Mouse (Mus musculus): Measurements from ENCODE around the gene Zmat1.
"Not testable (repeated sequence)": the region's sequence is repeated elsewhere in the genome, so short reads cannot be mapped to it uniquely, and the experiment has no call there.

Zmat1 gene

DNA sequence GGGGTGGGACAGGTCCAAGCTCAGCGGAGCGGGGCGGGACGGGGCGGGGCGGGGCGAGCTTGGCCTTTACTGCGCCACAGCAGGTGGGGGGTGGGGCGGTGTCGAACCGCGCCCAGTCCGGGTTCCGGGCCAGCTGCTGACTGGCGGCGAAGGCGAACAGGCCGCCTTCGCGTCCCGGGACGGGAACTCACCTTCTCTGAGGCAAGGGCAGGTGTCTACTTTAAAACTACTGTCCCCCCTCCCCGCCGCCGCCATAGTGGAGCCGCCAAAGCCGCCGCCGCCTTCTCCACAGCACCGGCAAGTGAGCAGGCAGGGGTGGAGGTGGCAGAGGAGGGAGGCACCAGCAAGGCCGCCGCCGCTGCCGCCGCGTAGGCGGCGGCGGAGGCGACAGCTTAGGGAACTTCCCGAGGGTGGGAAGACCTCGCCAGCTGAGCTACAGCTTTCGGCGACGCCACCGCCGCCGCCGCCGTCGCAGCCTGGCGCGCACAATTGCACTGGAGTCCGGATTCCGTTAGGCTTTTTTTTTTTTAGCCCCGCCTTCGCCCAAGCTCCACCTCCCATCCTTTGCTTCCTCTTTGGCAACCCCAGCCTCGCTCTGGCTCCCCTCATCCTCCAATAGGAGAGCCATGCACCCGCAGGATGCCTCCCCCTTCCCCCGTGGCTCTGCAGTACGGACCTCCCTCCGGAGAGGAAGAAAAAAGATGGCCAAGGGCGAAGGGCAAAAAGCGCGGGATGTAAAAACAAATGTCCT lies at the start of gene Zmat1:
Zmat1 (minus strand) TSS at position 490 of the 751 bp plus-strand sequence.
- peak; percentile 93 for DNase-seq

DNA sequence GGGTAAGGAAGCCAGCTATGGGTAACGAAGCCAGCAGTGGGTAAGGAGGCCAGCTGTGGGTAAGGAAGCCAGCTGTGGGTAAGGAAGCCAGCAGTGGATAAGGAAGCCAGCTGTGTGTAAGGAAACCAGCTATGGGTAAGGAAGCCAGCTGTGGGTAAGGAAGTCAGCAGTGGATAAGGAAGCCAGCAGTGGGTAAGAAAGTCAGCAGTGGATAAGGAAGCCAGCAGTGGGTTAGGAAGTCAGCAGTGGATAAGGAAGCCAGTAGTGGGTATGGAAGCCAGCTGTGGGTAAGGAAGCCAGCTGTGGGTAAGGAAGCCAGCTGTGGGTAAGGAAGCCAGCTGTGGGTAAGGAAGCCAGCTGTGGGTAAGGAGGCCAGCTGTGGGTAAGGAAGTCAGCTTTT lies 44.9 kb upstream of the Zmat1 start:
- not testable (repeated sequence) for DNase-seq

GRCm38 (mm10) chrX:135035962-135036375 lies 27.0 kb upstream of the Zmat1 start:
- DNase-seq = peak; percentile 13

DNA sequence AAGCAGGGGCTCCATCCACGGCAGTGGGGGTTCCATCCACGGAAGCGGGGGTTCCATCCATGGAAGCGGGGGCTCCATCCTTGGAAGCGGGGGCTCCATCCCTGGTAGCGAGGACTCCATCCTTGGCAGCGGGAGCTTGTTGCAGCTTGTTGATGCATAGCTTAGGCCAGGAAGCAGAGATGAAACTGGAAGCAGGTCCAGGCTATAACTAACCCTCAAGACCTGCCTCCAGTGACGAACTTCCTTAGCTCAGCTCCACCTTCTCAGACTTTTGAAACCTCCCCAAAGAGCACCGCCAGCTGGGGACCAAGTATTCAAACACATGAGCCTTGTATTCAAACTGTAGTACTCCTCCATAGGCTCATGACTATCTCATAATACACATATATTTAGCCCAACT lies 16.1 kb upstream of the Zmat1 start:
- no peak for DNase-seq

- no peak for DNase-seq
These were observed 2.4 kb upstream of the Zmat1 start for GRCm38 (mm10) chrX:135011381-135011780.

GRCm38 (mm10) chrX:135009471-135009815 lies 434 bp upstream of the Zmat1 start:
- DNase-seq = no peak

- DNase-seq = no peak
These were observed 988 bp downstream of the Zmat1 start for GRCm38 (mm10) chrX:135008021-135008420.

DNA sequence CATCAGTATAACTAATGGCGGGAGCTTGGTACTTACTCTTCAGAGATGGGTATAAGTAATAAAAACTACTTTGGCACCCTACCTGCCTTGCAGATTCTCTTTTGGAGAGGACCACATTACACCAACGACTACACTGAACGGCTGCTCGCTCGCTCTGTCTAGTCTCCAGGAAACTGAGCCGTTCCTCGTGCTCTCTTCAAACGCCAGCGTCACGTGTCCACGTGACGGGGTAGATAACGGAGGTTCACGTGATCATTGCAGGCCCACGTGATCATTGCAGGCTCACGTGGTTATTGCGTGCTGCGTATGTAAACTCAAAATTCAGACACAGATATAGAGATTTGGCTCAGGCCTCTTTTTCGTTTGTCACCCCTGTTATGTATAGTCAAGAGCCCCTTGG lies 44.5 kb downstream of the Zmat1 start, which contains the start of gene Nxf2:
Nxf2 (minus strand) TSS at position 209 of the 400 bp plus-strand sequence.
- no peak for DNase-seq

DNA sequence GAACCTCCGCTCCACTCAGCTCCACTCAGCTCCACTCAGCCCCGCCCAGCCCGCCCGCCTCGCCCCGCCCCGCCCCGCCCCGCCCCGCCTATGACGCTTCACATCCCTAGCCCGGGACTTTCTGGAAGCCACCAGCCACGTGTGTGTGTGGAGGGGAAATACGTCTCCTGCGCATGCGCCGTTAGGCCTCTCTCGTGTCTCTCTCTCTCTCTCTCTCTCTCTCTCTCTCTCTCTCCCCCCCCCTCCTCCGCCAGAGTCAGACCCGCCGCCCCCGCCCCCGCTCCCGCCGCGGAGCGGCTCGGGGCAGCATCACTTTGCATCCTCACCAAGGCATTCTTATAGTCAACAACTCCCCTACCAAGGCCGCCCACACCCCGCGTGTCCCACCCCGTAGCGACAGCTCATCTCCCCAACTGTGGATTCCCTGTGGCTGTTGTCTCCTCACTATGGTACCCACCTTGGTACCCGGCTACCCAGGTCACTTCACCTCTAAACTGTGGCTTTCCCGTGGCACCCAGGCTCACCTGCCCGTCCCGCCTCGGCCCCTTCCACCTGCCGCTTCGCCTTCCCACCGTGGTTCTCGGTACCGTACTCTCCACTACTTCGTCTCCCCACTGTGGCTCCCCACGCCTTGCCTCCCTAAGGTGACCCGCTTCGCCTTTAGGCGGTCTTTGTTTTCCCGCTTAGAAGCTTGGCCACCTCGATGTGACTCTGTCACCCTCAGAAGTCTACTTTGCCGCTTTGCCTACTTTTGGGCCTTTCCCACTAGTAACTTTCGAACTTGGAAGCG lies 45.5 kb downstream of the Zmat1 start:
- DNase-seq = peak; percentile 74

DNA sequence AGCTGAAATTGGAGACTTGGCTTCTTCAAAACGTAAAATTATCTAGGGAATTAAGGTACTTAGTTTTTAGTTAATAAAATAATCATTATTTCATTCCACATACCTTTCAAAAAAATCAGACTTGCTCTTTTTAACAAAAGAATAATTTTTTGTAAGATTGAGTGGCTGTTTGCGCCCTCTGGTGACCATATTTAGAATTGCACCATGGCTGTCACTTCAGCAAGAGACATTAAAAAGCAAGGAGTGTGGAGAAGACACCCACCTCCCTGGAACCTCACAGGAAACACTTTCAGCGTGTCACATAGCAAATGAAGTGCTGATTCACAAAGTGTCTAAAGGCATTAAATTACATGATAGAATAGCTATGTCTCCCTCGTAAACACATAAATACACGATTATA lies 78.6 kb downstream of the Zmat1 start:
- peak; percentile 54 for DNase-seq

GRCm38 (mm10) chrX:134929927-134930326 lies 79.1 kb downstream of the Zmat1 start:
- DNase-seq = no peak

GRCm38 (mm10) chrX:134925058-134925457 lies 84.0 kb downstream of the Zmat1 start:
- peak; percentile 55 for DNase-seq

GRCm38 (mm10) chrX:134923675-134924424 lies 85.2 kb downstream of the Zmat1 start:
- DNase-seq = no peak
